Mouse (Mus musculus) lung, adult 10 weeks (tissue): ENCODE data around the gene Rab1b. TPM values are rescaled to one million over a fixed set of nuclear protein-coding genes. Genes with fewer than 3 reads are reported as not detected.

ENCODE experiments used
- polyA plus RNA-seq: library from polyadenylated mRNA; stranded (reverse); fragments of 350-450 nt; fragmentation: Illumina TruSeq; extraction: RNeasy Lipid Tissue Mini Kit (QIAGEN cat#74804); gene quantifications from one replicate; pipeline ENCODE4 v1.2.3, GENCODE M21; 2014; ENCODE audit warnings: low read depth, low replicate concordance; ENCODE audit not compliant: insufficient read depth

Gene Rab1b
- polyA plus RNA-seq = 117 TPM

DNA sequence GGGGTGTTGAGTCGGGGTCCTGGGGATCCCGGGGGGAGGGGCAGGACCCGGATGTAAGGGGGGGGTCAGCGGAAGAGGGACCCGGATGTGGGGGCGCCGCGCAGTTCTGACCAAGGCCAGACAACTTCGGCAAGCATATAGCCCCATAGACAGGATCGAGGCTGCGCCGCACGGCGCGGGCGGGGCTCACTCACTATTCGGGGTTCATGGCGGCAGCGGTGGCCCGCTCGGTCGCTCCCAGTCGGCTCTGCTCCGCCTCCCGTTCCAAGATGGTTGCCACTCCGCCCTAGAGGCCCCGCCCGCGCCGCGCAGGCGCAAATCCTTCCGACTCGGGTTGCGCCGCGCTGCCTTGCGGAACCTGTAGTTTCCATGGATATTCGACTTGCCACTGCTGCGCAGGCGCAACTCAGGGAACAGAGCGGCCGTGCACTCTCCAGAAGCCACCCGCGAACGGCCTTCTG lies at the start of gene Rab1b:
Gene Rab1b, minus strand, starts transcription at position 342 of the 461 bp plus-strand sequence.

DNA sequence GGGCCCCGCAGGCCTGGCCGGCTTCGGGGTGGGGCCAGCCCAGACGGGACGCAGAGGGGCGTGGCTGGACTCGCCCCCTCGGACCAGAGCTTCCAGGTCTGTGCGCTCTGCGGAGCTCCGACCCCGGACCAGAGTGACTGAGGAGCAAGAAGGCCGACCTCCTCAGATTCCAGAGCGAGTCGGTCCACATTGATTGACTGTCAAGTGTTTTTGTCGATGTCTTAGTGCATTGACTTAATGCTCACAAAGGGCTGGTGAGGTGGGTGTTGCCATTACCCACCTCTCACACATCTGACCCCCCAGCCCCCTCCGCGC lies 11.5 kb upstream of the Rab1b start, which contains the start of gene Klc2:
Gene Klc2, minus strand, starts transcription at position 177 of the 315 bp plus-strand sequence.

DNA sequence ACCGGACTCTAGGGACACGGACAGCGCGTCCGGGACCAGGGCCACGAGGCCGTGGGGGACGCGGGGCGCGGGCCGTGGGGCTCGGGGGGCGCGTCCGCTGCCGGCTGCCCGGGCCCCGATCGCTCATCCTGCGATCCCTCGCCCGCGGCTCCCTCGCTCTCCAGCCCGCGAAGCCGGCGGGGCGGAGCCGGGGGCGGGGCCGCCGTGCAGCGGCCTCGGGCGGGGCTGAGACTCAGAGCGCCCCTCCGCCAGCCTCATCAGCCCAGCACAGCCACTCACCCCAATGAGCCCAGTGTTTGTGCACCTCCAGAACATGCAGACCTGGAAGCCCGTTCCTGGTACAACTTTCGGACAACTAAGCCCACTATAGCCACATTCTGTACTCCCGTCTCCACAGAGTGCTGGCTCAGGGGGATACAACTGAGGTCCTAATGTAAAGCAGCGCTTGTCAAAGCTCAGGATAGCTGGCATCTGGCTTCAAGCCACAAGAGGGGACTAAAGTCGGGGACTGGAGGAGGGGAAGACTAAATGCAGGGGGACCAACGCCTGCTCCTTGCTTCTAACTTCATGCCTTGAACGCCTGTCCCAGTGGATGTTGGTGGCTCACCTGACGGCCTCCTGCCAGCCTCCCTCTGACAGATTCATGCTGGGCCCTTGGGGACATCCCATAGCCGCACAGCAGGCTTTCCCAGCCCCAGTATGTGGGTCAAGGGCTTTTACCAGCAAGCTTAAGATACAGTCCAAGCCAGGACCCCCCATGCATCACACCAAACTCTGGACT lies 8.3 kb downstream of the Rab1b start, which contains the start of gene Cnih2:
Gene Cnih2, minus strand, starts transcription at position 159 of the 781 bp plus-strand sequence.

DNA sequence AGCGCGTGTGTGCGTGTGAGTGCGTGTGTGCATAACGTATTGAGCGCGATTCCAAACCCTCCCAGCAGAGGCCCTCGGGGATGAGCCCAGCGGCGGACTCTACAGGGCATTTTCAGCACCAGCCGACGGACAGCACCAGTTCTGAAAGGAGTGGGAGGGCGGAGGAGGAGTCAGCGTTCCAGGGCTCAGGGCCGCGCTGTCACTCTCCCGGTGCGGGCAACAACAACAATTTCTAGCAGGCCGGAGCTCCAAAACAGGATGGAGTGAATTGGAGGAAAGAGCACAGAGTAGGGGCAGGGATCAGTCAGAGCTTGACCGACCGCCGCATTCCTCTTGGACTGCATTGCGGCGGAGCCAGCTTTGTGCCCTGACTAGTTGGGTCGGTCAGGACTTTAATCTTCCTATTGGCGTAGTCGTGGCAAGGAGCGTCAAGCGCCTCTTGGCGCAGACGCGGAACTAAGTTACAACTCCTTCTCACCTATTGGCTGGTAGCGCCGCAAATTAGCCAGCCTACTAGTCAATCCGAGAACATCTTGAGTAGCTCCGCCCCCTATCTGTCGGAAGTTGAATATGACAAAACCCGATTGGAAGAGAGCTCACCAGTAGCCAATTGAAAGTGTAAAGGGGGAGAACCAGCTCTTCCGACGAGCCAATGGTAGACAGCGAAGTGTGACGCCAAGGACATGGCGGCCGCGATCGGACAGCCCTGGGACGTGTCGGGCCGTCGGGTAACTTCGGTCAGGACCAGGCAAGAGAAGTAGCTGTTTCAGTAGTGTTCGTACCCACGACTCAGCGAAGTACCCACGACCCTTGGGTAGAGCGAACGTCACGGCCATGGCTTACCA lies 18.8 kb downstream of the Rab1b start, which contains the start of gene Yif1a:
Gene Yif1a, plus strand, starts transcription at position 655 of the 845 bp plus-strand sequence.

DNA sequence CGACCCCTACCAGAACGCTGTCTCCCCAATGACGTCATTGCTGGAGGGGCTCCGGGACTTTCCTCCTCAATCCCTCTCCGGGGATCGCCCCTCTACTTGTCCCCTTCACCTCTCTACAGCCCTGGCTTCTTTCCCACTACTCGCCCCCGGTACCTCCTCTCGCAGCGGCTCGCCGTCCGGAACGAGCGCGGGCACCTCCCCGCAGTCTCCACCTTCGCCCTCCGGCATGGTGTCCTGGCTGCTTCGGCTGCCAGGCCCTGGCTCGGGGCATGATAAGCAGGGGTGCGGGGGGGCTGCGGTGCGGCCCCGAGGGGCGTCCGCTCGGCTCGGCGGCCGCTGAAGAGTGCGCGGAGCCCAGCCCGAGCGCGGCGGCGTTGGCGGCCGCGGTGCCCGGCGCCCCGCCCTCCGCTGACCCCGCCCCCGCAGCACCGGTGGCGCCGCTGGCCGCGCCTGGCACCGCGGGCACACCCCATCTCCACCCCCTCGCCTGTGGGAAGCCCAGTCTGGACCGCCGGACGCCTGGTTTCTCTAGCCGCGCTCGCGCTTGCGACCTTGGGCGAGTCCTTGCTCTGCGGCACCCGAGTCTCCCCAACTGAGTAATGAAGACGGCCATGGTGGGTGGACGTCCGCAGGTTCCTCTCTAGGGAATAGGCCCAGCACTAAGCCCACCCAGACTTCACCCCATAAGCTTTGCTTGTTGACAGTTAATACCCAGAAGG lies 21.6 kb downstream of the Rab1b start, which contains the start of gene Tmem151a:
Gene Tmem151a, minus strand, starts transcription at position 387 of the 719 bp plus-strand sequence.

DNA sequence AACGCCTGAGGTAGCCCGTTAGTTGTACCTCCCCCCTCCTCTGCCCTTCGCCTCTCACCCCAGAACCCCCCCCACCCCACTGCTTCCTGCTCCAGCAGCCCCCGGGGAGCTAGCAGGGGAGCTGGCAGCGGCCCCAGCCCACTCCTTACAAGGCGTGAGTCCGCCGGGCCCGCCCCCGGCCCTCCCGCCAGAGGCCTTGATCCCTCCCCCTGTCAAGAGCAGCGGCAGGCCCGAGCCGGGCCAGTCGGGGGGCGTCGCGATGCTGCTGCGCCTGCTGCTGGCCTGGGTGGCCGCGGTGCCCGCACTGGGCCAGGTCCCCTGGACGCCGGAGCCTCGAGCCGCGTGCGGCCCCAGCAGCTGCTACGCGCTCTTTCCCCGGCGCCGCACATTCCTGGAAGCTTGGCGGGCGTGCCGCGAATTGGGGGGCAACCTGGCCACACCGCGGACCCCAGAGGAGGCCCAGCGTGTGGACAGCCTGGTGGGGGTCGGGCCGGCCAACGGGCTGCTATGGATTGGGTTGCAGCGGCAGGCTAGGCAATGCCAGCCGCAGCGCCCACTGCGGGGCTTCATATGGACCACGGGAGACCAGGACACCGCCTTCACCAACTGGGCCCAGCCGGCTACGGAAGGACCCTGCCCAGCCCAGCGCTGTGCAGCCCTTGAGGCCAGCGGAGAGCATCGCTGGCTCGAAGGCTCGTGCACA lies 38.9 kb downstream of the Rab1b start, which contains the start of gene Cd248:
Gene Cd248, plus strand, starts transcription at position 212 of the 703 bp plus-strand sequence.

DNA sequence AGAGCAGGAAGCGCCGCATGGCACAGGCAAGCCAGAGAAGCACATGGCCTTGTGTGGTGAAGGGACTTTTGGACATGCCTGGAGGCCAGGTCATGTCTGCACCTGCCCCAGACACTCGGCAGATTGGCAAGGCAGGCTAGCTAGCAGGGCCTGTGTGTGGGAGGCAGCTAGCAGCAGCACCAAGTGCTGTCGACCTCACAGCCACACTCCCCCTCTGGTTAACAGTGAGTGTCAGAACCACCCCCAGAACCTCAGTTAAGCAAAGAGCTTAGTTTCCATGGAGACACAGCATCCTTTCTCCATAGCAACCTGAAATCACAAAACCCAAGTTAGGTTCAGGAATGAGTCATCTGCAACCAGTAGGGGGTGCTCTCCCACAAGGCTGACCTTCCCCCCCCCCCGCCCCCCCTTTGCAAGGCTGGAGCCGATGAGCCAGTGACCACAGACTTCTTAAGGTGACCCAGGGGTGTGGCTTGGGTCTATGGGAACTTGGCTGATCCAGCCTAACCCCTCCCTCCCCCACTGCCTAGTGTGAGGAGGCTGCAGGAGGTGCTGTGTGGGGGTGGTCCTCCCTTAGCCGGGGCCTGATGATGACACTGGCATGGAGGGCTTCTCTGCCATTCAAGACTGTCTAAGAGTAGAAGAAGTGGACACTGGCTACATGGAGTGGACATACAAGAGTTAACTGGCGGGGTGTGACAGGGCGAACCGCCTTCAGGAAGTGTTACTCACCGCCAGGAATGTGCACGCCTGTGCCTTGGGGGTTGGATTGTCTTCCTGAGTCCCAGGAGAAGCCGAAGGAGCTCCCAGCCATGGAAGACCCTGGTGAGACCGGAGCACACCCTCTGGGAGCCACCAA lies 56.6 kb downstream of the Rab1b start, which contains the start of gene Rin1:
Gene Rin1, plus strand, starts transcription at position 435 of the 859 bp plus-strand sequence.

Other genes with a start within 250 kb of the Rab1b start
- 0.66 TPM for gene Actn3, start 229.2 kb downstream of the Rab1b start, polyA plus RNA-seq
- gene Zdhhc24, start 228.4 kb downstream of the Rab1b start, polyA plus RNA-seq = 6.0 TPM
- gene Bbs1, start 200.4 kb downstream of the Rab1b start, polyA plus RNA-seq = 2.2 TPM
- 28.4 TPM for gene Dpp3, start 178.8 kb downstream of the Rab1b start, polyA plus RNA-seq
- 1.2 TPM for gene Peli3, start 163.9 kb downstream of the Rab1b start, polyA plus RNA-seq
- 50.4 TPM for gene Mrpl11, start 144.9 kb downstream of the Rab1b start, polyA plus RNA-seq
- 0.14 TPM for gene Npas4, start 116.8 kb downstream of the Rab1b start, polyA plus RNA-seq
- gene Slc29a2, start 83.2 kb downstream of the Rab1b start, polyA plus RNA-seq = 0.84 TPM
- 24.4 TPM for gene B4gat1, start 68.2 kb downstream of the Rab1b start, polyA plus RNA-seq
- gene AC124502.3, start 68.2 kb downstream of the Rab1b start, polyA plus RNA-seq = 0.81 TPM
- gene Brms1, start 65.7 kb downstream of the Rab1b start, polyA plus RNA-seq = 35.6 TPM
- gene Rin1, start 56.6 kb downstream of the Rab1b start, polyA plus RNA-seq = 1.4 TPM
- gene Cd248, start 39.0 kb downstream of the Rab1b start, polyA plus RNA-seq = 6.0 TPM
- gene Tmem151a, start 21.5 kb downstream of the Rab1b start, polyA plus RNA-seq = 2.0 TPM
- 52.8 TPM for gene Yif1a, start 18.5 kb downstream of the Rab1b start, polyA plus RNA-seq
- 0.18 TPM for gene Cnih2, start 8.6 kb downstream of the Rab1b start, polyA plus RNA-seq
- gene Klc2, start 11.5 kb upstream of the Rab1b start, polyA plus RNA-seq = 12.7 TPM
- 9.4 TPM for gene Pacs1, start 166.0 kb upstream of the Rab1b start, polyA plus RNA-seq
- gene Sf3b2, start 188.4 kb upstream of the Rab1b start, polyA plus RNA-seq = 93.1 TPM
- 0.28 TPM for gene Gal3st3, start 191.3 kb upstream of the Rab1b start, polyA plus RNA-seq
- gene Catsper1, start 228.7 kb upstream of the Rab1b start, polyA plus RNA-seq = not detected
- gene Cst6, start 242.5 kb upstream of the Rab1b start, polyA plus RNA-seq = 2.3 TPM